Mouse (Mus musculus) layer of hippocampus, adult 11-12 months (tissue): Measurements from ENCODE around the gene Fmnl2.

Source experiments
- DNase-seq: peaks from one replicate; pipeline ENCODE4 v3.0.0; 2022; ENCODE audit warnings: low spot score

The Fmnl2 gene

DNA sequence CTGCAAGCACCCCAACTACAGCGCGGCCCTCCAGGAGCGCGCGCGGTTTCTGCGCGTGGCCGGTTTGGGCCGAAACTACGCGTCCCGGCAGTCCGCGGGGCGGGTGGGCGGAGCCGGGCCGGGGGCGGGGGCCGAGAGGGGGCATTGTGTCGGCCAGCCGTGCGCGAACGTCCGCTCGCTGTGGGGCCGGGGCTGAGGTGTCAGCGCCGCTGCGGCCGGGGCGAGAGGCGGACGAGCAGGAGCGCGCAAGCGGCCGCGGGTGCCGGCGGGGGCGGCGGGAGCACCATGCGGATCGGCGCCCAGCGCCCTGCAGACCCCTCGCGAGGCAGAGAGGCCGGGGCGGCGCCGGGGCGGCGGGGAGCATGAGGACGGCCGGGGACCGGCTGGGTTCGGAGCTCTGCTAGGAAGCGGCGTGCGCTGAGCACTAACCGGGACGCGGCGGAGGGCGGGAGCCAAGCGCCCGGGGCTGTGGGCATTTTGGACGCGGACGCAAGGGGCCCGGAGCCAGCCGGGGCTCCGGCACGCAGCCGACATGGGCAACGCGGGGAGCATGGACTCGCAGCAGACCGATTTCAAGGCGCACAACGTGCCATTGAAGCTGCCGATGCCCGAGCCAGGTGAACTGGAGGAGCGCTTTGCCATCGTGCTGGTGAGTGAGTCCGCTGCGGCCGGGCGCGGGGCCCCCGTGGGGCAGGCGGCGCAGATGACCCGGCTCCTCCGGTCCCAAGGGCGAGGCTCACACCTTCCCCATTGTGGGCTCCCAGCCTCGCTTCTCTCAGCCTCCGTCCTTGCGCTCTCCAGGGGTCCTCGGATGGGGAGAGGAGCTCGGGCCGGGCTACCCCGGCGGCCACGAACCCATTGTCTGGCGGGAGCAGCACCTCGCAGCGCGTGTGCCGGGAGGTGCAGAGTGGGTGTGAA, at the start of gene Fmnl2:
TSS of gene Fmnl2 (plus strand) at position 250 of the 918 bp plus-strand sequence.
- DNase-seq: peak; percentile 76

DNA sequence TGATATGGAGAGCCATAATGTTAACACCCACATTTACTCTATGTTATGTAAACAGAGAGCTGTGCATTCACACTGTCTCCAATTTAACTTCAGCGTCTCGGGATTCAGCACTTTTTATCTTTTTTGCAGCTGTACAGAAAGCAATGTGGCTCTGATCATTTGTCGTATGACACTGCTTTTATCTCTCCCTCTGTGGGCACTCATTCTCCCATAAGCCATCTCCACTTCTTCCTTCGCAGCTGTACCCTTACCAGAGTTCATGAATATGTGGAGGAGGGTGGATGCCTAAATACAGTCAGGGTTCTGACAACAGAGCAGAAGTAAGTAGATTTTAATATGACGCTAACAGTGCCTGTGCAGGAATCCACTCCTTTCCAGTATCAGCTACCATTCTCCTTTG, 47.7 kb upstream of the Fmnl2 start:
- no peak for DNase-seq

DNA sequence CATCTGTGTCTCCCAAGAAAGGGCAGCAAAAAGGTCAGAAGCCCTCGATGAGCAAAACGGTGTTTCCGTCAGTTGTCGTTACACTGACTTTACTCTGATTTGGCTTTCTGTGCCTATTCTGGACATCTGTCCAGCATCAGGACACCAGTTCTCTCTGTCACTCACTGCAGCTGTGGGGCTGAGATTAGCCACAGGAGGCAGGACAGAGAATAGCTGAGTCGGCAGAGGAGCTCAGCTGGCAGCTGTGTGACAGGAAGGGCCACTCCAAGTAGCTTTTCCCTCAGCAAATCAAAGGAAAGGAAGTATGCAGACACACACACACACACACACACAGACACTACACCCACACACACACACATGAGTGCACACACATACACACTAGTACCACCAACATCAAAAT, 46.0 kb upstream of the Fmnl2 start:
- DNase-seq: no peak

DNA sequence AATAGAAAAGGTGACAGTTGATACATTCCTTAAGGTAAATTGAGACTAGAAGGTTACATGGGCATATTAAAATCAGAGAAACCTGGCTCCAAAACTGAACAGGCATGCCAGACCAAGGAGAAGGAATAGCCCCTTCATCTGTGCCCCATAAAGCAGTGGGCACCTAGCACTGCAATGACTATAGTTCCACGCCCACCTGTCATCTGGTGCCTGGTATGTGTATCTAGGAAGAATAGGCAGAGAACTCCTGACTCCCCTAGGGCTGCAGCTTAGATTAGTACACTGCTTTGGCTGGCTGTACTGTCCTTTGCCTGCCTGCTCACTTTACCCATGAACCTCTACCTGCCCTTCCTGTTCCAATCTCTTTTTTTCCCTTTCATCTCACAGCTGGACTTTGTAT, 40.3 kb upstream of the Fmnl2 start:
- peak; percentile 25 for DNase-seq

DNA sequence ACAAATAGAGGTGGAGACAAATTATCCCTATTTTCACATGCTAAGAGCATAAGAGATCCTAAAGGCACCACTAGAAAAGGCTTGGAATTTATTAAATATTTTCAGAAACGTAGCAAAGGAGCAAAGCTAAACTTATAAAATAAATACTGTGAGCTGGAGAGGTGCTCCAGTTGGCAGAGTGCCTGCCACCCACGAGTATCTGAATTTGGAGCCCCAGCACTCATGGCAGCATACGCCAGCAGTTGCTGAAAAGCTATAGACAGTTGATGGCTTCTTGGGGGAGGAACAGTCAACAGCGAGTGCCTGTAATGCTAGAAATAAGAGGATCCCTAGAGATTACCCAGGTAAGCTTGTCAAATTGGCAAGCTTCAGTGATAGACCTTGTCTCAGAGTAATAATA, 38.7 kb upstream of the Fmnl2 start:
- no peak for DNase-seq

DNA sequence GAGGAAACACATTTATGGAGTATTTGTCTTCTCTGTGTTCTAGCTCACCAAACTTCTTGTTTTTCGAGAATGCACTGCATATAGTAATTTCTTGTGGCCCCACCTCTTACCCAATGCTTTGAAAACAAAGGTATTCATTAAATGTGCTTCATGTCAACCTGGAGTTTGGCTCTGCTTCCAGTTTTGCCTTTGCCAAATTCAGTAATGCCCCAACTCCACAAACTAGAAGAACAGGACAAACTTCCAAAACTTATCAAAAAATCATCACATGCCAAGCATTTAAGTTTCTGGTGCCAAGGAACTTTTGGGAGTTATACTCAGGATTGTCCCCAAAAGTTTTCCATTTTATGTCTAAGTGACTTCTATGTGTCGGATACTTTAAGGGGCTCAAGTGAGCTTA, 35.4 kb upstream of the Fmnl2 start:
- DNase-seq: no peak

DNA sequence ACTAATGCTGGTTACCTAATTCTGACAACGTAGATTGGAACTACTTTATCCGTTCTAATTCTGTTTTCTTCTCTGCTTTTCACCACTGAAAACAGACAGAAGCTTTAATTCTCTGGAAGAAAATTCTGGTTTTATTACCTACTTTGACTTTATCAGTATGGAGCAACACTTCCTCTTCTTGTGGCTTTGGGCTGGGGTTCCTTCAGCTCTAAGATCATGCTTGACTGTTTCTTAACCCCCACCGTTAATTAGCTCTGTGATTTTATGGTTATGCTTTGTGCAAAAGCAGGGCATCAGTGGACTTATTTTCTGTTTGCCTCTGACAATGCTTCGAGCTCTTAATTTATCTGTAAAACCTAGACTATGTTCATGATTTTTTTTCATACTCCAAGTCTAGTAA, 29.6 kb upstream of the Fmnl2 start:
- DNase-seq: no peak

DNA sequence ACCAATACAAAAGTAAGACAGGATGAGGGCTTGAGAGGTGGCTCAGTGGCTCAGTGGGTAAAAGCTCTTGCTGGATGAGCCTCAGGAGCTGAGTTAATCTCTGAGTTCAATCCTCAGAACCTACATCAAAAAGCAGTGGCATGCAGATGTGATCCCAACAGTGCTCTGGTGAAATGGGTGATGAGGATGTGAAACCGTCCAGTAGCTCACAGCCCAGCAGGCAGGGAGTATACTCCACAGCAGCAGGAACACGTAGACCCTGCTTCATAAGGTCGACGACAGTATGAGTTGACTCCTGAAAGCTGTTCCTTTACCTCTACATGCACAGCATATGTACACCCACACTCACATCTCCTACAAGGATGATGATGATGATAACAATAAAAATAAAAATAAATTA, 27.1 kb upstream of the Fmnl2 start:
- no peak for DNase-seq

DNA sequence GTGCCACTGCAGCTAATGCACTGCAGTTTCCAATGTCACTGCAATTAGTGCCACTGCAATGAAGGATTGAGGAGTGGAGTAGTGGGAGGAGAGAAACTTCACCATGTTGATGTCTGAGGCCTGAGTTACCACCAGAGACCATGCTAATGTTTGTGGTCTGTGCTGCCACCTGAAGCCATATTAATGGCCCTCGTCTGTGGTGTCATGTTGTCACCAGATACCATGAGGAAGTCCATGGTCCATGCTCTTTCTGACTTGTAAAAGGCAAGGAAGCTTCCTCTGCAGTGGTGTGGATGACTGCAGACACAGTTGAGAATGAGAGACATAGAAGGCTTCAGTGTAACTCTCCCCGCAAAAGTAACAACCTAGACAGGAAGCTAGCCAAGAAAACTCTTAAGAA, 26.1 kb upstream of the Fmnl2 start:
- DNase-seq: no peak

DNA sequence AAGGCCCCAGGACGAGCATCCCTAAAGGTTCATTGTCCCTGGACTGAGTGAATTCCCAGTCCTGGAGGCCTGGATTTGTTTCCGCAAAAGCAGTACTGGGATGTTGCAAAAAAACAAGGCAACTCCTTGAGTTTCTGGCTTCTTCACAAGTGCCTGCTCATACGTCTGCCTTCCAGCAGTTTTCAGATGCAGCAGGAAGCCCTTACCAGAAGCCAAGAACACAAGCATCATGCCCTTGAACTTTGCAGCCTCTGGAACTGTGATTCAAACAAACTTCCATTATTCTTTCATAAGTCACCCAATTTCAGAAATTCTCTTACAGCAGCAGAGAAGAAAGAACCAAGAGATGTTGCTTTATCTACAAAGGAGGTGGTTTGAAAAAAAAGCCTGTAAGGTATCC, 21.9 kb upstream of the Fmnl2 start:
- DNase-seq: no peak

DNA sequence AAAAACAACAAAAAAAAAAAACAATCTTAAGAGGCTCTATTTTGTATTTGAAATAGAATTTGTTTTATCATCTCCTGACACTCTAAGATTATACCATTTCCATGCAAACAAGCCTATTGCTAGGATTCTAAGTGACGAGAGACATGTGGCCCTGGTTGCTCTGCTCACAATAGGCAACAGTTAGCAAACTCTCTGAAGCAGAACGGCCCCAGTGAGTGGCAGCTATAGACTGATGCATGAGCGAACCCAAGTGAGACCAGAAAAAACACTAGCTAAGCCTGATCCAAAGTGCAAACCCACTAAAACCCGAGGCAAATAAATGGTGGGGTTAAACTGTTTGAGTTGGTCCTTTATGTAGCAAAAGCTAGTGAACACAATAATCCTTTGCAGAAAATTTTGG, 18.6 kb upstream of the Fmnl2 start:
- DNase-seq: no peak

DNA sequence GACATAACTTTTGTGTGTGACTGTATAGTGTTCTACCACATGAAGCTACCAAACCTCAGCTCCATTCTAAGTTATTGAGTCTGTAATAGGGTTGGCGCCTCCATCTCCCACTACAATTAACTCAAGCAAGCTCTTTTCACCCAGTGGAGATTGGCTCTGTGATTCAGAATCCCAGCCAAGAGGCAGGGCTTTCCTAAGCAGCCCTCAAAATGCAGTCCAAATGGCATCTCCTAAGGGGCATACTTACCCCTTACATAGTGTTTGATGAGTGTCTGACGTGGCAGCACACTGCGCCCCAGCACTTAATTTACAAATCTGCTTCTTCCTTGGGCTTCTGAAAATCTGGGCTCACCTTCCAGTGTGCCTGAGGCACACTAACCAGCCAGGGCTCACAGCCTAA, 17.8 kb upstream of the Fmnl2 start:
- no peak for DNase-seq

DNA sequence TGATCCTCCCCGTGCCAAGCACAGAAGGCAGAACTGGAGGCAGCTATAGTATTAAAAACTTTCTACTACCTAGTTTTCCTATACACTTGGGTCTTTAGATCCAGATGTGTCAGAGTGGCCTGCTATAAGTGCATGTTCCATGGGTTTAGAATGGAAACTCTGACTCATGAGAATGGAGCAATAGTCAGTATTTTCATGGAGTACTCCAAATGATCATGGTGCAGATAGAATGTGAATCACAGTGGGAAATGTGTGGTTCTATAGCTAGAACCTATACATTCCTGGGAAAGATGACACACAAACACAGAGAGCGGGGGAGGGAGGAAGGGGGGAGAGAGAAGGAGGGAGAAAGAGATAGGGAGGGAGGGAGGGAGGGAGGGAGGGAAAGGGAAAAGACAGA, 13.8 kb upstream of the Fmnl2 start:
- no peak for DNase-seq

DNA sequence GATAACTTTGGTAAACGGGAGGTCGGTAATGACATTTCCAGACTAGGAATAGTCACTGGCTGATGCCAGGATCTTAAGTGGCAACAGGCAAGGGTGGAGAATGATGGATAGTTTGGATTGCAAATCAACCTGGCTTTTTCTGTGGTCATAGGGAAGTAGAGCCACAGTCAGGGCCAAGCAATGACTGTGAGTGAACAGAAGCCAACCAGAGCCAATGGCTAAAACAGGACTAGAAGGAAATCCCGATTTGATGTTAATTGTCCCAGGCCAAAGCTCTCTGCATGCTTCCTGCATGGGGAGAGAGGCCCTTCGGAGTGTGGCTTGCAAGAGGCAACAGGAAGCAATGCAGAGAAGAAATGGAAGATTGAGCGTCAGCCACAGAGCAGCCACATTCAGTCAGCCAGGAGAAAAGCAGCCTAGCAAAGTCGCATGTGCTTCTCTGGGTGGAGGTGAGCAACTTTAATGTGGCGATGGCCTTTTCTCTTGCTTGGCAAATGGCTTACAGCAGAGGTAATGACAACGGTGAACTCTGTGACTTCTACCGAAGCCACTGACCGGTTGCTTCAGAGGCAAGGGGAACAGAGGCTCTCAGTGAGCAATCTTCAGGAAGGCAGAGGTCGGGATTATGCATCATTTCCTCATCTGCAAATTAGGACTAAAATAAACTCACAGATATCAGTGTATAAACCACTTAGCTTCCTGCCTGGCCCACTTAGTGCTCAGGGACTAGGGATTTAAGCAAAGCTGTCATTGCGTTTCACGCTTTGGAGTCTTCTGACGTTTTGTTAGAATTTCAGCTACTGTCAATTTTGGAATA, 12.5 kb upstream of the Fmnl2 start:
- no peak for DNase-seq

DNA sequence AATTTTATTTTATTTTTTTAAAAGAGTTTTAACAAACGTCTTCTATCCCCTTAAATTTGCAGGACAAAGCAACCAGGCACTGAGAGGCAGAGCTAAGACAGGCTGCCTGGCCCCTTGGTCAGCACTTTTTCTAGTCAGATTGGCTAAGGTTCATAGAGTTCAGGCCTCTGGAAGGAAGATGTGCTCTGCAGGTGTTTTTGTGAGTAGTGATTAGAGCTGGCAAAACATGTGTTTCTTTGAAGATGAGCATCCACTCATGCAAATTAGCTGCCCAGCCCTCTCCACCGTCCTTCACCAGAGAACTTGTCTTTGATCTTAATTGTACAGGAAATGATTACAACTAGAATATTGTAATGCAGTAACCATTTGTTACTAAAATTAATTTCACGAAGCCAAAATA, 11.2 kb upstream of the Fmnl2 start:
- DNase-seq: no peak

DNA sequence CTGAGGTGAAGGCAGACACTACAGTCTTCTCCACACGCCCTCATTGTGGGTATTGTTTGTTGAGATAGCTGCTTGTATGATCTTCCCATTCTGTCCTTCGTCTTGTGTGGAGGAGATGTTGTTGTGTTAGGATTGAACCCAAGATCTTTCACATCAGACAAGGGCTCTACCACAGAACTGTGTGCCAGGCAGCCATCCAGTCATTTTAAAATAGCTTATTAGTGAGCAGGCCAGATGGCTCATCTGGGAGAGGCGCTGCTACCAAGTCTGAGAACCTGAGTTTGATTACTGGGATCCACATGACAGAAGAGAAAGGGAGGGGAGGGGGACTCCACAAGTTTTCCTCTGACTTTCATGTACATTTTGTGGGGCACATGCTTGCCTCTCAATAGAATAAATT, 8.6 kb upstream of the Fmnl2 start:
- no peak for DNase-seq

DNA sequence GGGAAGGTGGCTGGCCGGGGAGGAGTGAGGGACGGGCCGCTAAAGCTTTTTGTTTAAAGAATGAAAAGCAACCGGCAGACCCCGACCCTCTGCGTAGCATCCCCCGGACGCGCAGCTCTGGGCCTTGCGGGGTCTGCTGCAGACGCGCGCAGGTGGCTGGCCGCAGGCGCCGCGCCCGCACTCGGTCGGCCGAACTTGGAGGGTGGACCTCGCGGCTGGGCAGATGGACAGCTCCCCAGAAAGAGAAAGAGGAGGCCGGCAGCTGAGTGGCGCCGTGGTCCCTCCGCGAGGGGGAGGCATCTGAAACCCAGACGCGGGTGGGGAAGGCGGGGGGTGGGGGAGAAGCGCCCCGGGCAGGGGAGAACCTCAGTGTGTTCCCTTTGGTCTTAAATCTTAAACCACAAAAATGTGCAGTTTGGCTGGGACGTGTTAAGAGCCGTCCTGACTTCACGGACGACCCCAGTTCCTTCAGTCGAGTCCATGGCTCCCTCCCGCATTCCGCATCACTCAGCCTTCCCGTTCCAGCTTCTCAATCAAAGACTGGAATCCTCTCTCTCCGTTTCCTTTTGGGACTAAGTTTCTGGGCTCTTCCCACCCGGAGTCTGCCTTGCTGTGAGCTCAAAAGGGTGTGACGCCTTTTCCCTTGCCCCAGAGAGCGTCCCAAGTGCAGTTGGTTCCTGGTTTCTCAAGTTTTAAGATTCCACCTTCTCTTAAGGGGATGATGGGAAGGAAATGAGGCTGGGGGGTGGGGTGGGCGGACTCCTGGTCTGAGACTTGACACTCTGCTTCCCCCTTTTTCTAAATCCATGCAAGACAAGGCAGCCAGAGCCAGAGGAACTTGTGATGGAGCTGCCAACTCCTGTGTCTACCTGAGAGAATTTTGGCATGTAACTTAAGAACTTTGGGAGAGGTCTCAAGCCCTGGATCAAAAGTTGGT, 1.1 kb downstream of the Fmnl2 start:
- DNase-seq: peak; percentile 45

DNA sequence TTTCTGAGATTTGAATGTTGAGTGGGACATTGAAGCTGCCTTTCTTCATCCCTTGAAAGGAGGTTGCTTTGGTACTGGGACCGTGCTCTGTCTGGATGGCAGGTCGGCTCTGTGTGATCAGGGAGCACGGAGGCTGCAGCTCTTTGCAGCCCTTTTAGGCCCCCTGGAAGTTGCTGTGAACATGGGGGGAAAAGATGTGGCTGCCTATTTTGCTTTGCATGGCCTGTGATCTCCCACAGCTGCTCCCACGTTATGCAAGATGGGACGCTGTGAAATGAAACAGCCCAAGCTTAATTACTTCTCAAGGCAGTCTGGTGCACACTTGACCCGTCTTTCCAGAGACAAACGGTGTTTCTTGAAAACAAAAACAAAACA, 1.8 kb downstream of the Fmnl2 start:
- no peak for DNase-seq

DNA sequence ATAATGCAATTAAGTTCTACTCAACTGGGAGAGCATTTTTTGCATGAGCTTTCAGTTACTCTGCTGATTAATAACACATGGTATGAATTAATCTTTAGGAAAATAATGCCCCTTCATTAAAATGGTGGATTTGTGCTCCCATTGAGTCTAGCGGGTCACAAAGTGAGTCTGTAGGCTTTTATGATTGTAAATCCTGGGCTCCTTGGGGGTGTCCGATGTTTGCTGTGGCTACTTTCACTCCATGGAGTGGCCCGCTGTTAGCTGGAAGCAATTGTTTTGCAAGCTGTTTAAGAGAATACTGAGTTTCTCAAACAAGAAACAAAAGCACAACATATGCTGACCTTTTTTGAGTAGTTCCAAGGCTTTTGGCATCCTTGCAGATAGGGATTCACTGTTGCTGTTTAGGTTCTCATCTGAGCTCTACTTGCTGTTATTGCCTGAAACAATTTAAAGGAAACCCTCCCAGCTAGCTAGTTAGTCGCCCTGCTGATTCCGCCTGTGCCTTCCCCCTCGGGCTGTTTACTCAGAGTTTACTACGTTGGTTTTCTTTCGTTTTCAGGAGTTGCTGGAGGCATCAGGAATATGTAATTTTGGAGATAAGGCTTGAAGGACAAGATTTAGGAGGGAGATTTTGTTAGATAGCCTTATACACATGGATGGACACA, 2.6 kb downstream of the Fmnl2 start:
- no peak for DNase-seq

DNA sequence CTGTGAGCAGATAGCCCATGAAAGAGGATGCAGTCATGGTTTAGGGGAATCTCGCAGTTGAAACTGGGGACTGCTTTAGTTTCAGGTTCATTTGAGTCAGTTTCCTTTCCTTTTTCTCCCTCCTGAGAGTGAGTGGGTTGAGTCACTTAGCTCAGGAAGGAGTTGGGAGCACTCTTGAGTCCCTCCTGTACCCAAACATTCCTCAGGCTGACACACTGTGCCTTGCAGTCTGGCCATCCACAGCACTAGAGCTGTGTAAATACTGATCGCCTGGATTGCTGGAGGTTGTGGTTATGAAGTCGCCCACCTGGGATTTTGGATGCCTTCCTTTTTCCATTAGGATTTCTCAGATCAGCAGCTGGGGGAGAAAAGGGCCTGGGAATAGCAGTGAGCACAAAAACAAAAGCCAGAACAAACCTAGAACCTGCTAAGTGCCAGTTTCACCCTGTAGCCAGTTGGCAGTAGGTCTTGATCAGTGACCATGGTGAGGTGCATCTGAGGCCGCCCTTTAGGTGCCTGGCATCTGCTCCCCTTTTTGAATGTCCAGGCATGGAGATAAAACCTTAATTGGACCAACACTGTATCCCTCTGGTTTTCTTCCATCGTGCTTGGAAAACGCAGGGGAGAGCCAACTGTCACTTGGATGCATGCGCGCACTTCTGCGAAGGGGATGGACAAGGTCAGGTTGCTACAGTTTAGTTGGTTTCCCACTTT, 4.5 kb downstream of the Fmnl2 start:
- DNase-seq: no peak

DNA sequence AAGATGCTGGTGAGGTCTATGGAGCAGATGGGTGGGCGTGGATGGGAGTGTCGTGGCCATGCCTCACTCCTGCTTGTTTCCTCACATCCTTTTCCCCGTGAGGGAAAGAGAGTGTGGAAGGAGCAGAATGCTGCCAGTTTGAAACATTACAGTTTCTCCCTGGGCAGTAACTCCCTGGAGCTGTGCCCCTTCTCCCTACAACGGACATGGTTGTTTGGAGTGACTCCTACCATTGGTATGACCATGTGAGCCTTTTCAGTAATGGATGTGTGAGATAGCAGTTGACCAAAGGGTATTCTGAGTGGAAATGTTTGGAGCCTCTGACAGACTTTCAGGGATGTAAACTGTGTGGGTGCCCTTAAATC, 5.1 kb downstream of the Fmnl2 start:
- no peak for DNase-seq
